Mouse (Mus musculus) G1E (cell line): ENCODE measurements around the gene Noct. TPM values are rescaled to one million over a fixed set of nuclear protein-coding genes. Genes with fewer than 3 reads are reported as not detected.

Experiments
- ATAC-seq: 2 replicates; pipeline ENCODE4 v1.8.0; 2016; ENCODE audit warnings: mild to moderate bottlenecking; ENCODE audit not compliant: insufficient number of reproducible peaks, poor library complexity, low FRiP score, severe bottlenecking; ENCODE audit errors: extremely low read depth
- DNase-seq: peaks from one replicate; pipeline ENCODE4 v3.0.0; 2012; ENCODE audit warnings: low spot score
- H3K27me3 ChIP-seq: 2 replicates; pipeline ENCODE4 v1.6.1; 2012; ENCODE audit warnings: mild to moderate bottlenecking, low read length, inconsistent platforms; ENCODE audit not compliant: insufficient read depth
- H3K36me3 ChIP-seq: replicated peaks from 2 replicates; pipeline ENCODE3; 2012; ENCODE audit warnings: mild to moderate bottlenecking, inconsistent platforms
- H3K4me1 ChIP-seq: 2 replicates; pipeline ENCODE4 v1.6.1; 2012; ENCODE audit warnings: low read depth, low read length, inconsistent platforms, mixed read lengths; ENCODE audit not compliant: insufficient read depth
- H3K4me3 ChIP-seq: 2 replicates; pipeline ENCODE4 v1.5.1; 2012; ENCODE audit warnings: low read depth, mild to moderate bottlenecking, inconsistent platforms, low read length, moderate library complexity, mixed read lengths
- H3K9me3 ChIP-seq: replicated peaks from 2 replicates; pipeline ENCODE4 v1.6.1; 2012; ENCODE audit warnings: inconsistent platforms
- CTCF ChIP-seq: IDR thresholded peaks from 2 replicates; pipeline ENCODE4 v1.5.1; 2012; ENCODE audit warnings: low read depth, low read length, inconsistent platforms, mixed read lengths
- GATA1 ChIP-seq: IDR thresholded peaks from 2 replicates; pipeline ENCODE4 v1.6.1; 2012; ENCODE audit warnings: borderline replicate concordance, low read length, inconsistent platforms, mixed read lengths
- GATA2 ChIP-seq: IDR thresholded peaks from 2 replicates; pipeline ENCODE4 v1.6.1; 2012; ENCODE audit warnings: low read depth, low read length, inconsistent platforms, borderline replicate concordance
- POLR2AphosphoS5 ChIP-seq: IDR thresholded peaks from 2 replicates; pipeline ENCODE4 v1.6.1; 2012; ENCODE audit warnings: low read depth, low read length, inconsistent platforms; ENCODE audit not compliant: insufficient replicate concordance
- TAL1 ChIP-seq: conservative IDR thresholded peaks from 2 replicates; pipeline ENCODE4 v1.6.1; 2012; ENCODE audit warnings: low read depth, low read length, inconsistent platforms, mixed read lengths
- polyA plus RNA-seq: library from polyadenylated mRNA; stranded (reverse); fragments of >175 nt; gene quantifications from 2 replicates; pipeline ENCODE4 v1.2.3, GENCODE M21; 2012
- total RNA-seq, 2 experiments: library from RNA; stranded (forward) in 1 of 2; stranded (reverse) in 1 of 2; fragments of 200-1000 nt in 1 of 2; fragments of >200 nt in 1 of 2; fragmentation: Nextera tagmentation in 1 of 2; gene quantifications; 2 replicates each; pipeline ENCODE4 v1.2.3; 2014 to 2017

The Noct gene
- total and polyA plus RNA-seq, 3 experiments: 11.7 to 27.5 (median 18.5) TPM

GRCm38 (mm10) chr3:51230886-51231285 is 6.6 kb downstream of the Noct start:
- peaks cover 86% of the 10 kb centered on the region for H3K4me1 ChIP-seq
- DNase-seq: no peak
- H3K36me3 ChIP-seq: peaks cover 54% of the 10 kb centered on the region

DNA sequence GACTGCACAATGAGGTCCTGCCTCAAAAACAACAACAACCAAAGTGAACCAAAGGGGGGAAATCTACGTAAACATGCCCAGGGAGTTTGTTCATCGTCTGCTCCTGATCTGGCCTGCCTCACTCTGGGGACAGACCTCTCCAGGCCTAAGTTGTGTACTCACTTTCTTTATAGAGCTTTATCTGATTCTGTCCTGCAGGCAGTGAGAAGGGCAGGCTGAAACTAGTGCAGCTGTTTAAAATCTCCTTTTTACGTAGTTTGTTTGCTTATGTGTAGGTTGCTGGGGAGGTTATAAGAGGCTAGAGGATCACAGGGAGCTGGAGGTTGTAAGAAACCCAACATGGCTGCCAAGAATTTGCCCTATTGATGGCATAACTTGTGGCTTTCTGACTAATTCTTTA is 7.3 kb downstream of the Noct start:
- peaks cover 82% of the 10 kb centered on the region for H3K4me1 ChIP-seq
- no peak for DNase-seq
- ATAC-seq: peak; percentile 22; the same call in 1 of the 2 replicates
- H3K9me3 ChIP-seq: no peaks in the 10 kb centered on the region
- H3K4me3 ChIP-seq: peak overlapping the region; percentile 25; the same call in 1 of the 2 replicates
- no peaks in the 10 kb centered on the region for H3K27me3 ChIP-seq
- TF ChIP-seq TAL1: no peak
- TF ChIP-seq GATA2: no peak
- TF ChIP-seq GATA1: no peak
- no peak for TF ChIP-seq POLR2AphosphoS5
- TF ChIP-seq CTCF: no peak
- peaks cover 50% of the 10 kb centered on the region for H3K36me3 ChIP-seq

More at GRCm38 (mm10) chr3:51230886-51231285, 6.6 kb downstream of the Noct start:
- ATAC-seq: no peak
- no peaks in the 10 kb centered on the region for H3K9me3 ChIP-seq
- H3K4me3 ChIP-seq: peak overlapping the region; percentile 25; the same call in 1 of the 2 replicates
- no peak for TF ChIP-seq CTCF
- TF ChIP-seq GATA1: no peak
- no peak for TF ChIP-seq POLR2AphosphoS5
- TF ChIP-seq TAL1: no peak
- TF ChIP-seq GATA2: no peak
- no peaks in the 10 kb centered on the region for H3K27me3 ChIP-seq

DNA sequence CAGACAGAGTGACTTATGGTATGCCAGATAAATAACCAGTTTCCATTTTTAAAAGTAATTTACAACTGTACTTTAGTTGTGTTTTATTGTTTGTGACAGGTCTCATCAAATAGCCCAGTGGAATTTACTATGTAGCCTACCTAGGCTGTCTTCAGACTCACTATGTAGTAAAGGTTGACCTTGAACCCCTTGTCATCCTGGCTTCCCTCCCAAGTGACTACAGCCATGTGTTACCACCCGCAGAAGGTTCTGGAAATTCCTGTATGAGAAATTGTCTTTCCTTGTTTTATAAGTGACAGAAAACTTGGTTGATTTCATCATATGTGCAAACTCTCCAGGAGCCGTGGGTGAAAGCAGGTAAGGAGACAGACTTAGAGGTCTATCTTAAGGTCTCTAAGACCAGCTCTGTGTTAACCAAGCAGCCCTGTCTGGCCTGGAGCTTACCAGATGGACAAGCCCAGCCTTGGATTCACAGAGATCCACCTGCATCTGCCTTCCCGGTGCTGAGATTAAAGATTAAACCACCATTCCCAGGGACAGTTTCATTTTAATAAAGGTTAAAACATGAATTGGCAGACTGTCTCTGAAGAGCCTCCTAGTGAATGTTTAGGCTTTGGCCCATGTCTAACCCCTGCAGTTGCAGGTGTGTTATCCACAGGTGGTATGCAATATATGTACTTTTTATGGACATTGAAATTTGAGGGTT is 8.1 kb downstream of the Noct start:
- DNase-seq (no peak), ATAC-seq (no peak)
- no peak for TF ChIP-seq GATA2
- TF ChIP-seq POLR2AphosphoS5: no peak
- TF ChIP-seq GATA1: no peak
- TF ChIP-seq CTCF: no peak
- TF ChIP-seq TAL1: no peak
- Histone ChIP-seq H3K9me3 (no peaks in the 10 kb centered on the region), H3K27me3 (no peaks in the 10 kb centered on the region), H3K36me3 (peaks cover 55% of the 10 kb centered on the region), H3K4me3 (no peak overlapping the region), H3K4me1 (peaks cover 81% of the 10 kb centered on the region)

DNA sequence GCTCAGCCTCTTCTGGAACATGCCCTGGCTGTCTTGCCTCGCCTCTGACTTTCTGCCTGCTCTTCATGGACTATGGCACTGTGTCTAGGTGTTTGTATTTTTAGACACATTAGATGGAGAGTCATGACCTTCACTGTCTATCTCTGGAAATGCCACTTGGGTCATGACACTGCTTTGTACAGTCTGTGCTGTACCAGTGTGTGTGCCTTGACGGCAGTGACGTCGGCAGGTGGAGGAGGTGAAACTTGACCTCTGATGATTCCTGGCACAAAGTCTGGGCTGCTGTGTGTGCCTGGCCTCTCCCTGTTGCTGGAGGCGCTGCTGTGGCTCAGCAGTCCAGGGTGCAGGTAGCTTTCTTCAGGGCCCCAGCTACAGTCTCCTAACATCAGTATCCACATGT is 9.2 kb downstream of the Noct start:
- Histone ChIP-seq H3K9me3 (no peaks in the 10 kb centered on the region), H3K27me3 (no peaks in the 10 kb centered on the region), H3K4me1 (peaks cover 84% of the 10 kb centered on the region), H3K36me3 (peaks cover 56% of the 10 kb centered on the region), H3K4me3 (peak overlapping the region; percentile 51; the same call in 1 of the 2 replicates)
- ATAC-seq (no peak), DNase-seq (no peak)
- TF ChIP-seq POLR2AphosphoS5 (no peak), GATA2 (no peak), CTCF (no peak), GATA1 (no peak), TAL1 (no peak)

DNA sequence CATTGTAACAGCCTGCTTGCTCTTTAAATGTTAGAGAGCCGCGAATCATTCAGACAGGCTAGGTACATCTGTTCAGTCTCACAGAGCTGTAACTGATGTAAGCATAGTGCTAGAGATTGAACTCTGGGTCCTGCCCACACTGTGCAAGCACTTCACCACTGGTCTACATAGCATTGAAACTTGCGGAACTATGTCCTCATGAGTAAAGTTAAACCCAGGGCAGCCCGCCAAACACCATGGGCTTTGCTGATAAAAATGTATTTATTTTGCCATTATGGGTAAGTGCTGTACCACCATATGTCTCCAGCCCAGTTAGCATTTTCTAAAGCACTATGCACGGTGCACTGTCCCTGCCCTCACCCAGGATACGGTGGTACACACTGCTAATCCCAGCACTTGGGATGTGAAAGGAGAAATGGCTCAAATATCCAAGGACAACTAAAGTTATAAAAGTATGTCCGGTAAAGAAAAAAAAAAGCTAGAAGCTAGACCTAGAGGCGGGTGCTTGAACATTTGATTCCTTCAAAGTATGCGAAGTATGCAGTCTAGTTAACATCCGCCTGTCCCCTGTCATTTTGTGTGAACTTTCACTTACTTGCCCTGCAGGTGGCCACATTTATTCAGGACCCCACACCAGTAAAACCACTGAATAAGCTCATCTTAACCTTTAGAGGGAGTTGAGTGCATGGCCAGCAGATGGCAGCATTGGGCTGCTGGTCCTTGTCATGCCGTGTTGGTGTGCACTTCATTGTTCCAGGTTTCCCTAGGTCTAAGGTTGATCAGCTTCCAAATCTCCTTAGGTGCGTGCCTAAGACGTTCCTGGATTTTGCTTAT is 9.9 kb downstream of the Noct start:
- Histone ChIP-seq H3K4me1 (peaks cover 80% of the 10 kb centered on the region), H3K36me3 (peaks cover 56% of the 10 kb centered on the region), H3K9me3 (no peaks in the 10 kb centered on the region), H3K27me3 (no peaks in the 10 kb centered on the region), H3K4me3 (no peak overlapping the region)
- DNase-seq (peak; percentile 36), ATAC-seq (no peak)
- TF ChIP-seq POLR2AphosphoS5: no peak
- TF ChIP-seq CTCF: peak; percentile 83

- H3K4me1 ChIP-seq: peaks cover 78% of the 10 kb centered on the region
- H3K4me3 ChIP-seq: no peak overlapping the region
- no peaks in the 10 kb centered on the region for H3K9me3 ChIP-seq
- DNase-seq (no peak), ATAC-seq (no peak)
- no peaks in the 10 kb centered on the region for H3K27me3 ChIP-seq
- TF ChIP-seq POLR2AphosphoS5: no peak
- no peak for TF ChIP-seq GATA1
- no peak for TF ChIP-seq CTCF
- TF ChIP-seq GATA2: no peak
- no peak for TF ChIP-seq TAL1
- peaks cover 61% of the 10 kb centered on the region for H3K36me3 ChIP-seq
These were observed 10.5 kb downstream of the Noct start for GRCm38 (mm10) chr3:51234752-51235055.
